Mouse (Mus musculus): ENCODE data around the gene Kdm6b.

- TF ChIP-seq CTCF (IDR thresholded peaks at IDR 0.05; ENCODE audit: low read depth, low read length) (no peak), POLR2A (IDR thresholded peaks at IDR 0.05; ENCODE audit: borderline replicate concordance, low read depth, low read length) (no peak)
These were observed 33.9 kb downstream of the Kdm6b start for GRCm38 (mm10) chr11:69379600-69379999.

Measured in bone marrow macrophage, adult 2 months (primary cell).